Comparison of ENCODE assay signal across 19 mouse cellular contexts in genomic region chr9:78166694-78167452, GRCm38 (mm10). TPM values are rescaled to one million over a fixed set of nuclear protein-coding genes. Genes with fewer than 3 reads are reported as not detected.
A peak's percentile ranks its signal among the peaks of the same experiment; 100 is the strongest.
DNase-seq lines count a peak whose midpoint lies in the region; ATAC-seq and TF ChIP-seq lines count a peak whose summit lies in the region.
"Had no signal": no experiment of that assay in that cellular context is flagged by ENCODE, and none has a peak within 500 bp of the region (broad histone marks: within the 10 kb centered on the region; RNA-seq: fewer than 3 reads in every experiment).

No protein-coding gene starts in this region.

- no peak overlapping the region for H3K4me2 ChIP-seq in intestine, embryonic 15.5 days (replicated peaks)
- no peak overlapping the region for H3K4me2 ChIP-seq in intestine, postnatal 0 days (replicated peaks; ENCODE audit: low read depth)
- no peak overlapping the region for H3K4me2 ChIP-seq in heart, embryonic 15.5 days
- peak overlapping the region; percentile 44 for H3K4me2 ChIP-seq in liver, embryonic 15.5 days
- no peak overlapping the region for H3K4me2 ChIP-seq in hindbrain, embryonic 14.5 days (replicated peaks)
- H3K4me2 ChIP-seq: limb, embryonic 12.5 days; midbrain, embryonic 11.5 days had no signal

- no peak overlapping the region for H3K9ac ChIP-seq in intestine, embryonic 15.5 days
- no peak overlapping the region for H3K9ac ChIP-seq in intestine, postnatal 0 days (ENCODE audit: low read depth, low read length)
- peak overlapping the region; percentile 78 for H3K9ac ChIP-seq in ES-E14 (ENCODE audit: insufficient read depth, low read depth, low read length, poor library complexity, severe bottlenecking)
- no peak overlapping the region for H3K9ac ChIP-seq in heart, embryonic 15.5 days
- H3K9ac ChIP-seq in liver, embryonic 15.5 days, result no peak overlapping the region
- no peak overlapping the region for H3K9ac ChIP-seq in hindbrain, embryonic 14.5 days
- H3K9ac ChIP-seq: limb, embryonic 12.5 days had no signal

- no peak for TF ChIP-seq CTCF in intestine, postnatal 0 days (IDR thresholded peaks at IDR 0.05; ENCODE audit: low read depth)

- H3K36me3 ChIP-seq in intestine, embryonic 15.5 days, result 0 out of 2 replicates have a peak, but pooled peaks cover 8% of the 10 kb centered on the region
- peaks cover 39% of the 10 kb centered on the region for H3K36me3 ChIP-seq in intestine, postnatal 0 days (ENCODE audit: control insufficient read depth, insufficient read depth)
- no peaks in the 10 kb centered on the region for H3K36me3 ChIP-seq in ES-E14 (ENCODE audit: control insufficient read depth, insufficient read depth, low read length, poor library complexity, severe bottlenecking)
- H3K36me3 ChIP-seq in heart, embryonic 15.5 days, result peaks cover 31% of the 10 kb centered on the region
- H3K36me3 ChIP-seq in liver, embryonic 15.5 days (replicated peaks), result peaks cover 11% of the 10 kb centered on the region; the same call in 1 of the 2 replicates
- peaks cover 76% of the 10 kb centered on the region for H3K36me3 ChIP-seq in hindbrain, embryonic 14.5 days (replicated peaks; ENCODE audit: control insufficient read depth, insufficient read depth)
- peaks cover 81% of the 10 kb centered on the region for H3K36me3 ChIP-seq in limb, embryonic 10.5 days

- DNase-seq in ES-E14 (ENCODE audit: low read depth, low spot score), result peak; percentile 39
- DNase-seq in hindbrain, embryonic 14.5 days (ENCODE audit: low spot score), result no peak
- DNase-seq in gastrocnemius, postnatal 25 days, result no peak
- DNase-seq in limb, embryonic 10.5 days (ENCODE audit: low spot score), result no peak
- DNase-seq: adrenal gland, postnatal 10 days; cerebellum, postnatal 14 days; kidney, postnatal 10 days; thymus, adult 18-20 months had no signal

- in situ Hi-C loops in ES-E14 (cut with MboI; ENCODE audit: low sequenced_read_pairs in 2 of 2, unreplicated experiment in 2 of 2), result no loop called here

- 81% methylated on average over 19 of the region's 19 CpGs for WGBS in intestine, embryonic 15.5 days
- WGBS in intestine, postnatal 0 days, result 75% methylated on average over 19 of the region's 19 CpGs
- WGBS in heart, embryonic 15.5 days, result 57% methylated on average over 19 of the region's 19 CpGs
- WGBS in liver, embryonic 15.5 days (ENCODE audit: insufficient replicate concordance), result 46% methylated on average over 19 of the region's 19 CpGs
- 85% methylated on average over 19 of the region's 19 CpGs for WGBS in hindbrain, embryonic 14.5 days
- WGBS in limb, embryonic 10.5 days, result 87% methylated on average over 19 of the region's 19 CpGs

- H3K27me3 ChIP-seq in intestine, embryonic 15.5 days (replicated peaks), result no peaks in the 10 kb centered on the region
- no peaks in the 10 kb centered on the region for H3K27me3 ChIP-seq in intestine, postnatal 0 days (replicated peaks; ENCODE audit: control insufficient read depth, insufficient read depth, low read length)
- no peaks in the 10 kb centered on the region for H3K27me3 ChIP-seq in heart, embryonic 15.5 days
- H3K27me3 ChIP-seq in liver, embryonic 15.5 days, result no peaks in the 10 kb centered on the region
- H3K27me3 ChIP-seq in hindbrain, embryonic 14.5 days (ENCODE audit: control insufficient read depth, insufficient read depth, low read length), result no peaks in the 10 kb centered on the region
- H3K27me3 ChIP-seq in limb, embryonic 10.5 days (ENCODE audit: low read depth, poor library complexity, severe bottlenecking), result no peaks in the 10 kb centered on the region
- H3K27me3 ChIP-seq: limb, embryonic 12.5 days had no signal

- no peak overlapping the region for H3K4me3 ChIP-seq in intestine, embryonic 15.5 days (replicated peaks)
- no peak overlapping the region for H3K4me3 ChIP-seq in intestine, postnatal 0 days (ENCODE audit: low read depth, low read length)
- peak overlapping the region; percentile 31 to 56 for H3K4me3 ChIP-seq in ES-E14 (ENCODE audit: insufficient read depth in 1 of 2, low read depth in 1 of 2, low read length in 2 of 2, poor library complexity in 1 of 2, severe bottlenecking in 1 of 2)
- H3K4me3 ChIP-seq in heart, embryonic 15.5 days, result no peak overlapping the region
- H3K4me3 ChIP-seq in liver, embryonic 15.5 days (replicated peaks), result no peak overlapping the region
- H3K4me3 ChIP-seq in hindbrain, embryonic 14.5 days (replicated peaks; ENCODE audit: low read length), result no peak overlapping the region
- no peak overlapping the region for H3K4me3 ChIP-seq in limb, embryonic 10.5 days
- H3K4me3 ChIP-seq: embryonic facial prominence, embryonic 10.5 days; forebrain, embryonic 10.5 days; limb, embryonic 12.5 days; myocyte had no signal

- no peak overlapping the region for H3K27ac ChIP-seq in intestine, embryonic 15.5 days
- no peak overlapping the region for H3K27ac ChIP-seq in intestine, postnatal 0 days (ENCODE audit: low read depth, low read length)
- H3K27ac ChIP-seq in ES-E14 (ENCODE audit: insufficient read depth, low read depth, low read length, poor library complexity, severe bottlenecking), result peak overlapping the region; percentile 49; the same call in 1 of the 2 replicates
- peak overlapping the region; percentile 75 for H3K27ac ChIP-seq in heart, embryonic 15.5 days
- H3K27ac ChIP-seq in liver, embryonic 15.5 days (replicated peaks), result peak overlapping the region; percentile 15; the same call in 1 of the 2 replicates
- no peak overlapping the region for H3K27ac ChIP-seq in hindbrain, embryonic 14.5 days
- no peak overlapping the region for H3K27ac ChIP-seq in limb, embryonic 10.5 days
- H3K27ac ChIP-seq: embryonic facial prominence, embryonic 10.5 days; forebrain, embryonic 10.5 days; limb, embryonic 12.5 days had no signal

- H3K4me1 ChIP-seq in intestine, embryonic 15.5 days (replicated peaks), result no peaks in the 10 kb centered on the region
- H3K4me1 ChIP-seq in intestine, postnatal 0 days (replicated peaks; ENCODE audit: control insufficient read depth, insufficient read depth, low read length), result no peaks in the 10 kb centered on the region
- H3K4me1 ChIP-seq in ES-E14 (ENCODE audit: control insufficient read depth in 2 of 2, insufficient read depth in 2 of 2, low read length in 2 of 2, poor library complexity in 1 of 2), result peaks cover 2 to 22% of the 10 kb centered on the region in 2 experiments; a peak in 3 of 4 replicates
- peaks cover 17% of the 10 kb centered on the region; the same call in 1 of the 2 replicates for H3K4me1 ChIP-seq in heart, embryonic 15.5 days (replicated peaks)
- peaks cover 26% of the 10 kb centered on the region for H3K4me1 ChIP-seq in liver, embryonic 15.5 days (replicated peaks)
- no peaks in the 10 kb centered on the region for H3K4me1 ChIP-seq in hindbrain, embryonic 14.5 days (replicated peaks; ENCODE audit: control insufficient read depth, insufficient read depth, low read length)
- no peaks in the 10 kb centered on the region for H3K4me1 ChIP-seq in limb, embryonic 10.5 days
- H3K4me1 ChIP-seq: embryonic facial prominence, embryonic 10.5 days; forebrain, embryonic 10.5 days; limb, embryonic 12.5 days had no signal

- H3K9me3 ChIP-seq in intestine, embryonic 15.5 days, result no peaks in the 10 kb centered on the region
- H3K9me3 ChIP-seq in intestine, postnatal 0 days (ENCODE audit: control insufficient read depth), result no peaks in the 10 kb centered on the region
- H3K9me3 ChIP-seq in ES-E14 (ENCODE audit: control insufficient read depth, insufficient read depth, low read depth, low read length), result no peaks in the 10 kb centered on the region
- no peaks in the 10 kb centered on the region for H3K9me3 ChIP-seq in heart, embryonic 15.5 days (replicated peaks)
- H3K9me3 ChIP-seq in liver, embryonic 15.5 days (replicated peaks), result no peaks in the 10 kb centered on the region
- H3K9me3 ChIP-seq in hindbrain, embryonic 14.5 days (ENCODE audit: control insufficient read depth, low read length), result no peaks in the 10 kb centered on the region
- H3K9me3 ChIP-seq in limb, embryonic 10.5 days (replicated peaks), result no peaks in the 10 kb centered on the region
- H3K9me3 ChIP-seq: embryonic facial prominence, embryonic 10.5 days; forebrain, embryonic 10.5 days; limb, embryonic 12.5 days had no signal

- peak; percentile 39; the same call in 1 of the 2 replicates for ATAC-seq in intestine, embryonic 15.5 days
- ATAC-seq in intestine, postnatal 0 days, result no peak
- peak; percentile 71 for ATAC-seq in heart, embryonic 15.5 days (replicated peaks; ENCODE audit: insufficient number of reproducible peaks, insufficient read depth, low FRiP score, low read depth)
- peak; percentile 71 for ATAC-seq in liver, embryonic 15.5 days (ENCODE audit: insufficient read depth)
- no peak for ATAC-seq in hindbrain, embryonic 14.5 days (ENCODE audit: low FRiP score)
- ATAC-seq: CD4-positive, CD25-positive, alpha-beta regulatory T cell, adult 4 months; lung, postnatal 0 days had no signal

RNA-seq across cellular contexts. Expression of gene Gsta4, which starts 15.7 kb away (rescaled TPM):
- polyA plus RNA-seq in intestine, embryonic 15.5 days (2015; fragmentation: Nextera tagmentation; extraction: Ambion mirVana), result 56.0 and 56.9 TPM in 2 replicates
- polyA plus RNA-seq in intestine, postnatal 0 days (2015; fragmentation: Nextera tagmentation; extraction: Ambion mirVana), result 23.3 and 36.2 TPM in 2 replicates
- 265 and 309 TPM in 2 replicates for total RNA-seq in ES-E14 (2012; rRNA removed)
- polyA plus RNA-seq in heart, embryonic 15.5 days (2015; fragmentation: Nextera tagmentation; extraction: Ambion mirVana), result 67.4 and 72.1 TPM in 2 replicates
- 36.2 and 38.3 TPM in 2 replicates for polyA plus RNA-seq in liver, embryonic 15.5 days (2015; fragmentation: Nextera tagmentation; extraction: Ambion mirVana)
- 23.6 and 31.3 TPM in 2 replicates for polyA plus RNA-seq in hindbrain, embryonic 14.5 days (2014; fragmentation: Nextera tagmentation; extraction: Ambion mirVana)
- 10 to 100 TPM; 12.1 to 13.1 TPM for total RNA-seq in gastrocnemius, postnatal 25 days (2021)
- polyA plus RNA-seq in limb, embryonic 10.5 days (2016; fragmentation: Nextera tagmentation; extraction: Ambion mirVana), result 89.0 and 114 TPM in 2 replicates

RNA-seq across cellular contexts. Expression of gene Ick, which starts 57.9 kb away (rescaled TPM):
- polyA plus RNA-seq in intestine, embryonic 15.5 days (2015; fragmentation: Nextera tagmentation; extraction: Ambion mirVana), result 25.7 and 26.3 TPM in 2 replicates
- polyA plus RNA-seq in intestine, postnatal 0 days (2015; fragmentation: Nextera tagmentation; extraction: Ambion mirVana), result 27.3 and 28.2 TPM in 2 replicates
- 5.3 and 5.4 TPM in 2 replicates for total RNA-seq in ES-E14 (2012; rRNA removed)
- polyA plus RNA-seq in heart, embryonic 15.5 days (2015; fragmentation: Nextera tagmentation; extraction: Ambion mirVana), result 13.4 and 16.8 TPM in 2 replicates
- 4.6 TPM in 2 replicates for polyA plus RNA-seq in liver, embryonic 15.5 days (2015; fragmentation: Nextera tagmentation; extraction: Ambion mirVana)
- polyA plus RNA-seq in hindbrain, embryonic 14.5 days (2014; fragmentation: Nextera tagmentation; extraction: Ambion mirVana), result 34.6 and 38.9 TPM in 2 replicates
- 1 to 10 TPM; 6.3 to 7.2 TPM for total RNA-seq in gastrocnemius, postnatal 25 days (2021)
- polyA plus RNA-seq in limb, embryonic 10.5 days (2016; fragmentation: Nextera tagmentation; extraction: Ambion mirVana), result 46.7 and 47.4 TPM in 2 replicates

RNA-seq across cellular contexts. Expression of gene Fbxo9, which starts 58.0 kb away (rescaled TPM):
- polyA plus RNA-seq in intestine, embryonic 15.5 days (2015; fragmentation: Nextera tagmentation; extraction: Ambion mirVana), result 40.9 and 41.2 TPM in 2 replicates
- 37.7 and 40.2 TPM in 2 replicates for polyA plus RNA-seq in intestine, postnatal 0 days (2015; fragmentation: Nextera tagmentation; extraction: Ambion mirVana)
- 19.2 and 28.7 TPM in 2 replicates for total RNA-seq in ES-E14 (2012; rRNA removed)
- polyA plus RNA-seq in heart, embryonic 15.5 days (2015; fragmentation: Nextera tagmentation; extraction: Ambion mirVana), result 42.4 and 48.6 TPM in 2 replicates
- 74.2 and 81.2 TPM in 2 replicates for polyA plus RNA-seq in liver, embryonic 15.5 days (2015; fragmentation: Nextera tagmentation; extraction: Ambion mirVana)
- polyA plus RNA-seq in hindbrain, embryonic 14.5 days (2014; fragmentation: Nextera tagmentation; extraction: Ambion mirVana), result 82.1 and 96.8 TPM in 2 replicates
- total RNA-seq in gastrocnemius, postnatal 25 days (2021), result 10 to 100 TPM; 47.3 to 56.5 TPM
- 22.2 and 25.5 TPM in 2 replicates for polyA plus RNA-seq in limb, embryonic 10.5 days (2016; fragmentation: Nextera tagmentation; extraction: Ambion mirVana)

Comparison
In these comparisons a context has a peak if more than half of its experiments do, and no peak if none do; other contexts are left out.
1. ATAC-seq: peak in intestine, embryonic 15.5 days (single experiment), heart, embryonic 15.5 days (single experiment) and liver, embryonic 15.5 days (single experiment); none in intestine, postnatal 0 days (single experiment) and hindbrain, embryonic 14.5 days (single experiment).
2. H3K27ac ChIP-seq: peak in ES-E14 (single experiment), heart, embryonic 15.5 days (single experiment) and liver, embryonic 15.5 days (single experiment); none in intestine, embryonic 15.5 days (single experiment), intestine, postnatal 0 days (single experiment), hindbrain, embryonic 14.5 days (single experiment) and limb, embryonic 10.5 days (single experiment).
3. H3K4me3 ChIP-seq: peak in ES-E14 (2 of 2); none in intestine, embryonic 15.5 days (single experiment), intestine, postnatal 0 days (single experiment), heart, embryonic 15.5 days (single experiment), liver, embryonic 15.5 days (single experiment), hindbrain, embryonic 14.5 days (single experiment) and limb, embryonic 10.5 days (single experiment).